Mouse (Mus musculus): ENCODE measurements around the gene Mybpc3.

Gene Mybpc3

DNA sequence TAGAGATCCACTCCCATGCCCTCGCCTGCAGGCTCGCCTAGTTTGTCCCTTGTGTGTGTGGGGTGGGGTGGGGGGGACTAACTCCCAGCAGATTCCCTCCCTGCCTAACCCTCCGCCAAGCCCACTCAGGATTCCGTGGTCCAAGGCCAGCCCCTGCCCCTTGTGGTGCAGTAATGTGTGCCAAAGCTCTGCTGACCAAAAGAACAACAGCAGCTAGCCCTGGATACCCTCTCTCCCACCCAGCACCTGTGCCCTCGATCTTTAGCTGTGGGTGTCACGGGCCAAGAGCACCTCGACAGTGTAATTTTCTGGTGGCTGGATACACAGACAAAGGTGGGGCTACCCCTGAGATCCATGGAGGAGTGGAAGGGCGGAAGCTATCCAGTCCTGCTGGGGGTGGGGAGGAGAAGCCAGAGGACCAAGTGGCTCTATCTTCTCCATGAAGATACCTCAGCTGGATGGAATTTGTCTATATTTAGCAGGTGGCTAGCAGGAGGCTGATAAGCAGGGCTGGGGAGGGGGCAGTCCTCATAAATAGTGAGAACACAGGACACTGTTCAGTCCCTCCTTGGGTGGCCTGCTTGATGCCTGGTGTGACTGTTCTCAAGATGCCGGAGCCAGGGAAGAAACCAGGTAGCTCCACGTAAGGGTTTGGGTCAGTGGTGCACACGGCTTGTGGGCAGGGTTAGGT is at the start of gene Mybpc3:
TSS of gene Mybpc3 (plus strand) at position 560 of the 691 bp plus-strand sequence.
- DNase-seq: no peak

DNA sequence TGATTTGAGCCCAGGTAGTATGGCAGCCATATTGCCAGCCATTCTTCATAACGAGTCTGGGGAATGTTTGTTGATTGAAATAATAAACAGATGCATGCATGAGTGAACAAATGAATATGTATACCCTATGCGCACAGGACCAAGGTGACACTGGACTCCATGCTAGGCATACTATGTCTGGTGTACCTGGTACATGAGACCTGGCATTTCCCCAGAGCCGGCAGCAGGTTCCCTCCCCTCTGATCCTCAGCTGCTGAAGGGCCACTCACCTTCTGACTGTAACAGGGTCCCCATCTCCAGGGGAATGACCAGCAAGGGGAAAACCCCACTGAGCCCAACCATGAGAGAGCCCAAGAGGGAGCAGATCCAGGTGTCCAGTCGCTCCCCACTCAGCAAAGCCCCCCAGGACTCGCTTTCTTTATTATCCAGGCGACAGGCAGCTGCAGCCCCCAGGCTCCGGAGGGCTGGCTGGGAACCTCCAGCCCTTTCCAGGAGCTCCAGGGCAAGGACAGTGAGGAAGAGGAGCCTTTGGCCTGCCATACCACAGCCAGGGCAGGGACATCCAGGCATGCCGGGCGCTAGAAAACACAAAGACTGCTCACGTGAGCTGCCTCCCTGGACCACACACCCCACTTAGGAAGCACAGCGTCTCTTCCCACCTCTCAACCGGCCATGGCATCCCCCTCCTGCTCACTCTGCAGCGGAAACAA is 49.6 kb upstream of the Mybpc3 start:
- no peak for DNase-seq

DNA sequence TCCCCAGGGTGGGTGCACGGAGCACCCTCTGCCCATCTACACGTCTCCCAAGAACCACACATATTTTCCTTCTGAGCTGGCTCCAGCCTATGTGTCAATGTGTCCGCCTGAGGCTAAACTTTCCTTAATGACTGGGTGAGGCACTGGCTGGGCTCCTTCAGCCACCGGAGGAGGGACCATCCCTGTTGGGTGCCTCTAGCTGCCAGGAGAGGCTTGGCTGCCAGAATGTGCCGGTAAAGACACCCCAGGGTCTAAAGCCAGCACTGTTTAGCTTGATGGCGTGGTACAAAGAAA is 49.1 kb upstream of the Mybpc3 start:
- DNase-seq: peak; percentile 29

DNA sequence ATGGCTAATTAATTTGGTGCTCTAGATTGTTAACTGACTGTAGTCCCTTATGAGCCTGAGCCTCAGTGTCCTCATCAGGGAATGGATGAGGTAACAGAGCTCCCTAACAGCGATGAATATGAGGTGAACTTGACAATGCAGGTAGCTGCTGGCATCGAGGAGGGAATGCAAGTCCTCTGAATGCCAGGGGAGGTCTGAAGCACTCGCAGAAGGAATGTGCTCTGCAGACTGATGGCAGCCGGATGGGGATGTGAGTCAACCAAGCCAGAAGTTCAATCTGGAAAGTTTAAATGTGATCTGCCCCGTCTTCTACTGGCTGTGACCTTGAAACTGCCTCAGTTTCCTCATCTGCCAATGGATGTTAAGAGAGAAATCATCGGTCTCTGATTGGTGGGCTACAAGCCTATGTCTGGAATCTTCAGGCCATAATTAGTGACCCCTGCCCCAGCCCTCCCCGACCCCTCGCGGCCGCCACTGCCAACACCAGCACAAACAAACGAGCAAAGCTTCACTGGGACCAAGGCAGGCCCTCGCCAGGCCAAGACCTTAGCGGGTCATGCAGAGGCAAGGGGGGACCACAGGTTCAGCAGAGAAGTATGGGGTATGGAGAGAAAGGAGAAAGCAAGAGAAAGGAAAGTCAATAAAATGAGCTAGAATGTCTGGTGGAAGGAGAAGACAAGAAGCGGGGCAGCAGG is 48.5 kb upstream of the Mybpc3 start:
- peak; percentile 40 for DNase-seq

DNA sequence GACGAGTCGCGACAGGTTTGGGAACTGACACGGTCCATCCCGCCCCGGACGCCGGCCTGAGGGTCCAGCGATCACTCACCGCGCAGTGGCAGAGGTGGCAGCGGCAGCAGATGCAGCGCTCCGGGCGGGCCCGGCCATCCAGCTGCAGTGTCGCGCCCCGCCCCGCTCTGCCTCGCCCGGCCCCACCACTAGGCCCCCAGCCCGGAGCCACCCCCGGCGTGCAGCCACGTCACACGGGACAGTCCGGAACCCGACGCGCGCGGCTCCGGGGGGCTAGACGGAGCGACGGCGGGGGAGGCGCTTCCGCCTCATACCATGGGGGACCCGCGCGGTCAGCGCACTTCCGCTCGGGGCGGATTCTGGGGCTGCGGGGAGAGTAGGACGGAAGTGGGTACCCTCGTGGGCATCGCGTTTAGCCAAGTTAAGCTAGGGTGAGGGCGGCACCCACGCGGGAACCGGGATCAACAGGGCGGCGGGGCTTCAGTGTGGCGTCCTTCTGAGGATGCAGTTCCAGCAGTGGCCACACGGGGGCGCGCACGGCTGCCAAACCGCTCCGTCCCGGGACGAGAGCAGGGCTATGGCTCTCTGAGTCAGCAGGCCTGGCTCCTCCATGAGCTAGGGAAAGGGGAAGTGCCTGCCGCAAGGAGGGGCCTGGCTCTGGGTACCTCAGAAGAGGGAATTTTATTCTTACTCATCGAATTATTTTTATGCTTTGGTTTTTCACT is 47.7 kb upstream of the Mybpc3 start, which contains the start of gene Slc39a13:
TSS of gene Slc39a13 (minus strand) at position 342 of the 725 bp plus-strand sequence.
- DNase-seq: peak; percentile 98

DNA sequence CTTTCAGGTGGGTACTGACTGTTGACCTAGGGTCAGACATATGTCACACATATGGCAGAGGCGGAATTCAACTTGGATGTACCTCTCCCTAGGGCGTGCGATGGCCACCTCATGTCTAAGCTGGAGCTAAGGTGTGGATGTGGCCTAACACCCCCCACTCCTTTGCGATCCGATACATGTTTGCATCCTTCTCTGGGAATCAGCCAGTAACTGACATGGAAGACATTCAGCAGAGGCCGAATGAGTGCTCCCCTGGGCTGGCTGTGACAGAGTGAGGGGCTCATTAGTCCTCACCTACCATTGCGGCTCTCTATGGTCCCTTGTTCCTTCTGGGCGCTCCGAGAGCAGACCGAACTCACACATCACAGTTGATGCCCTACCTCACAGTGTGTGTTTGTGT is 46.9 kb upstream of the Mybpc3 start:
- DNase-seq: no peak

DNA sequence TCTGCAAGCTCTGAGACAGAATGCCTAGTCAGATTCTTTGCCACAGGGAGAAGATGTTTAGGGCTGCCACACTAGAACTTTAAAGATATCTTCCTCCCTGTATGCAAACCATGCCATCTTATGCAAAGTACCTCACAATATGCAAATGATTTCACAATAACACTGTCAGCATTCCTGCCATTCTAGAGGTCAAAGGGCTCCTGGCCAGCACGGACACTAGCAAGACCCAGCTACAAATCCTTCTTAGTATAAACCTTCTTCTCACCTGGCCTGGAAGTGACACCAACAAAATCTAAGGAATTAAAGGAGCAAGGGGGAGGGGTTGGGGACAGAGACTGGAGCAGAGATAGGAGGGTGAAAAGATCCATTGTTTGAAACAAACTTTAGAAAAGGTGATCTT is 45.9 kb upstream of the Mybpc3 start:
- DNase-seq: no peak

DNA sequence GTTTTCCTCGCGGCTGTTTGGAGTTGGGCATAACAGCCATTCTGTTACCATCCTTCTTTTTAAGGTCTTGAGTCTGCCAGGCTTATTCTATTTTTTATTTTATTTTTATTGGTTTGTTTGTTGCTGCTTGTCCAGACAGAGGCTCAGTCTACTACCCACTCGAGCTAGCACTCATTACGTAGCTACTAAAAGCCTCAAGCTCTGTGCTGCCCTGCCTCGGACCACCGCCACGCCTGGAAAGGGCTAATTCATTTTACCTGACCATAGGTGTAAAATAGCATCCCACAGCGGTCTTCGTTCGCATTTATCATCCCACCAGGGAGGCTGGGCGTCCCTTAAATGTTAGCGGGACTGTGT is 40.0 kb upstream of the Mybpc3 start:
- no peak for DNase-seq

DNA sequence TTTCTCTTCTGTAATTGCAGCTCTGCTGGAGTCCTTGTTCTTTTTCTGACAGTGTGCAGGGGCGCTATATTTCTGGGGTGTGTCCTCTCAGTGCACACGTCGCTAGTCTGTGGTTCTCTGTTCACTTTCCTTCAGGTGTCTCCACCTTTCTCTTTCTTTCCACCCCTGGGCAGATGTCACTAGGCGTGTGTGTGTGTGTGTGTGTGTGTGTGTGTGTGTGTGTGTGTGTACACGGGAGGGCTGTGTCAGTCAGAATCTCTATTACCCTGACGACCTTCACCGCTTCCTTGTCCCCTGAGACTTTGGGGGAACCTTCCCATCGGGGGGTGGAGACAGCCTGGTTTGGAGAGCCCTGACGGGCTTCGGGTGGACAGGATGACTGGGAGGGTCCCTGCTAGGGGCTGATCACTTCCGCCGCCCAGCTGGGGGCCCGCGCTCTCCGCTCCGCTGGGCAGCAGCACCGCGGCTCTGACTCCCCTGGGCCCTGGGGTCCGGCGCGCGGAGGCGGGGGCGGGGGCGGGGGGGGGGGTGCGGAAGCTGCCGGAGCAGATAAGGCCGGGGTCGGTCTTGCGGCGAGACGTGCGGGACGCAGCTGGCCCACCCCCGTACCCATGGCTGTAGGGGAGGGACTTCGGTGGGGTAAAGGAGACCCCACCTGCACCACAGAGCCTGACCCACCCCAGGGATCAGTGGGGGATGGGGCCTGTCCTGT is 39.5 kb upstream of the Mybpc3 start:
- DNase-seq: no peak

DNA sequence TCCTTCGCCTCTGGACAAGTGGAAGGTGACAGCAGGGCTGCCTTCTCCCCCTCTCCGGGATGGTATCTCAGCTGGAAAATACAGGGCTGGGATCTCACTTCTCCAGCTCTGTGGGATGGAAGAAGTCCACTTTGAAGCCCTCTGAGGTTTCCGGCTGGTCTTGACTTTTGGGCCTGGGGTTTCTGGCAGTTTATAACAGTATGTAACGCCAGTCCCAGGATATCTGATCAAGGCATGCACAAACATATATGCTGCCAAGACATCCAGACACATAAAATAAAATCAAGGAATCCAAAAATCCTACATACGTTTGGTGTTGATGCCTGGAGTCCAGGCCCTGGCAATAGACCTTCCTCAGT is 38.9 kb upstream of the Mybpc3 start:
- no peak for DNase-seq

DNA sequence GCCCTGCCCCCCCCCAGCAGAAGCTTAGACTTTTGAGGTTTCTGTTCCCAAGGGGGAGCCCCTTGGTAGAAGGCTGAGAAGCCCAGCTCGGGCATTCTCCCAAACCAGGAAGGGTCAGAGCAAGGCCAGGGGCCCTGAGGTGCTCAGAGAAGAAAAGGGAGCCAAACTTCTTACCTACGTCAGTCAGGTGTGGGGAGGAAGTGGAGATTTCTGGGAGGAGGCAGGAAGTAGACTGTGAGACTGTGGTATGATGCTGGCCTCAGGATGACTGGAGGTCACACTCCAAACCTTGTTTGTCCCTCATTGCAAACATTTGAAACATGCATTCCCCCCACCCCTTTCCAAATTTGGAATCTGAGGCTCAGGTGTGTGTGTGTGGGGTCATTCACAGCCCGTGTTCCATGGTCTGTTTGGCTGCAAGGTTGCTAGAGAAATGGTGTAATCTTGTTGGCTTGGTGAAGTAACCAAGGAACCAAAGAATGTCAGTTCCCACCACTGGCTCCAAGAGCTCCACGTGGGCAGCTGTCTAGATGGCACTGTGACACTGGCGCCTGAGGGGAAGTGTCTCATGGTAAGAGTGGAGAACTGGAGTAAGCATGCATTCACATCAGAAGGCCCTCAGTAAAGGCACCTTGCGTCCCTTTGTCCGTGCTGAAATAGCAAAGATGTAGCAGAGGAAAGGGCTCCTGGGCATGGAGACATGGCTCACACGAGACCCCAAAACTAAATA is 37.0 kb upstream of the Mybpc3 start:
- no peak for DNase-seq

DNA sequence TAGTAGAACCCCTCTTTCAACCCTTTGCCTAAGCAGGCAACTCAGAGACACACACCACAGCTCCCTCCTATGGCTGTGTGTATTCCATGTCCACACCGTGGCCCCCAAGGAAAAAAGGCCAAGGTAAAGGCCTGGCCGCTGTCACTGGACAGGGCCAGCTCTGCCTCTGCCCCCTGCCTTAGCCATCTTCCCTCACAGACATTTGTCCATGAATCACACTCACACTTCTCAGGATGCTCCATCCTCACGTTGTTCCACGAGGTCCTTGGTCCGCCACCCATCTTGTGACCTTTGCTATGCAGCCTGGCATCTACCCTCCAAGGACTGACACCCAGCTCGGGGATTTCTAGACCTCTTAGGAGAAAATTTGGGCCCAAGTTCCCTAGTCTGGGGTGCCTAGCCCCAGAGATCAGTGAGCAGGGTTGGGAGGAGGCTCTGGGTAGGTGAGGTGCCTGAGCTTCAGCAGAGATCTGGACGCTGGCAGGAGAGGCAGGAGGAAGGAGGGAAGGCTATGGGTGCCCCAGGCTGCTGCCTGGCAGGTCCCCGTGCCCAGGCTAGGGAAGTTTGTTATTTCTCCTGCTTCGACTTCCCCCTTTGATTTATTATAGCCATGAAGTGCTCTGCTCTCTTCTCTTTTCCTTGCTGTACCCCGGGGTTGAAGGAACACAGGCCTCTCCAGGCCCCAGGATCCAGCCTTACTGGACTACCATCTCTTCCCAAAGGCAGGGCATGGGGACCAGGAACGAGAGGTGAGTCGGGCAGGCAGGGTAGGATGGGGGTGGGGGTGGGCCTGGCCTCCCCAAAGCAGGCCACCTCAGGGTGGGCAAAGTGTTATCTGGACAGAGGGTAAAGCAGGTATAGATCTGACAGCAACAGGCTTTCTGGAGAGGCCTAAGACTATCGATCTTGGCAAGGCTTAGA is 35.9 kb upstream of the Mybpc3 start, which contains the start of gene Spi1:
TSS of gene Spi1 (plus strand) at position 616 of the 921 bp plus-strand sequence.
- DNase-seq: no peak

DNA sequence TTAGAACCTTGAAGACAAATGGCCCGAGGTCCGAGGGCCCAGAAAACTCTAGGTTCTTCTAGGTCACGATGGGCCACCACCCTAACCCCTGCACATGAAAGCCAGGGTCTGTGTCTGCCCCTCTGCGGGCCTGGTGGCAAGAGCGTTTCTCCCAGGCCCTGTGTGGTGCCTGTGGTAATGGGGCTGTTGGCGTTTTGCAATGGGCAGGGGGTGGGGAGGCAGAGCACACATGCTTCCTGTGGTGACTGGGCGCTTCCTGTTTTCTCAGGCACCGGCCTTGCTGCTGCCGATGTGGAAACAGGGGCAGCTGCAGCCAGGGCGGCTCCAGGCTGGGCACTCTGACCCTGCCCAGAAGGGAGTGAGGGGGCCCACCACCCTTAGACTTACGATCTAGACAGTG is 35.1 kb upstream of the Mybpc3 start:
- DNase-seq: peak; percentile 80

DNA sequence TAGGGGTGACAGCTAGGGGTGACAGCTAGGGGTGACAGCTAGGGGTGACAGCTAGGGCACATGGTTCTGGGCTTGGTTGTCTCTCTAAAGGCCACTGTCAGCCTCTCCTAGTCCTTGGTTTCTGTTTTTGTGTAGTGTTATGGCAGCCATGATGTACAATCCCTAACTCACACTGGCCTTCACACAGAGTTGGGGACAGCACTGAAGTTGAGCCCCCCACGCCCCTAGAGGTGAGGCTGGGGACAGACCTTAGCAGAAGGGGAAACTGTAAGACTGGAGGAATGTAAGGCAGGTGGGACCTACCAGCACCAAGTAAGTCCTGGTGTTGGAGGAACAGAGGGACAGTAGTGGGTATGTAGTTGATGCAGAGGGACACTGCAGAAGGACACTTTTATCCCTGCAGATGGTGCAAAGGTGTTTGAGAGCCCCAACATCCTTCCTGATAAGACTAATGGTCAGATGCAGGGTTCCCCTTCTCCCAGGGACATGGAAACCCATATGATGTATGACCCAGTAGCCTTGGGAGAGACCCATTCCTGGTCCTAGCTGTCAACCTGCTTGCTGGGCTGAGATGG is 34.5 kb upstream of the Mybpc3 start:
- no peak for DNase-seq

DNA sequence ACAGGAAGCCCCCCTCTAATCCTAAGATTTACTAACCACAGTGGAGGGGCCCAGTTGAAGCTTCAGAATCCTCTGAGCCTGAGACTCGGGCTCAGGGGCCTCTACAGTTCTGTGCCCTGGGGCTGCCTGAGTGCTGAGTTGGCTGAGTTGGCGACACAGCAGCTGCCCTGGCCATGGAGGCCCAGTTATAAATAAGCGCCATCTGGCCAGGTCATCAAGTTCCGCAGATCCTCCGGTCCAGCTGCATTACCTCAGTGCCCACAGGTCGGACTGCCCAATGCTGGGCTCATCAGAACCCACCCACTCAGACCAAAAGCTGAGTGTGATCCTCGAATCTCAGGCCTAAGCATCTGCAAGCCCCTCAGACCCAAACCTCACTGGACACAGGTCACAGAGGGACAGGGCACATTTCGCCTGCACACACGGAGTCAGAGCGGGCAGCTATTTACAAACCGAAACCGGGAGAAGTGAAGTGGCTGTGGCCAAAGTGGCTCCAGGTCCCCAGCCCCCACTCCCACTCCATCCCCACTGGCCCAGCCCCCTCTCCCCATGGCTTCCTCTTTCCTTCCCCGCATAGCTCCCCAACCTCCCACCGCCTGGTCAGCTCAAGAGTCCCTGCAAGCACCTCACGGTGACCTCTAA is 33.6 kb upstream of the Mybpc3 start:
- DNase-seq: no peak

DNA sequence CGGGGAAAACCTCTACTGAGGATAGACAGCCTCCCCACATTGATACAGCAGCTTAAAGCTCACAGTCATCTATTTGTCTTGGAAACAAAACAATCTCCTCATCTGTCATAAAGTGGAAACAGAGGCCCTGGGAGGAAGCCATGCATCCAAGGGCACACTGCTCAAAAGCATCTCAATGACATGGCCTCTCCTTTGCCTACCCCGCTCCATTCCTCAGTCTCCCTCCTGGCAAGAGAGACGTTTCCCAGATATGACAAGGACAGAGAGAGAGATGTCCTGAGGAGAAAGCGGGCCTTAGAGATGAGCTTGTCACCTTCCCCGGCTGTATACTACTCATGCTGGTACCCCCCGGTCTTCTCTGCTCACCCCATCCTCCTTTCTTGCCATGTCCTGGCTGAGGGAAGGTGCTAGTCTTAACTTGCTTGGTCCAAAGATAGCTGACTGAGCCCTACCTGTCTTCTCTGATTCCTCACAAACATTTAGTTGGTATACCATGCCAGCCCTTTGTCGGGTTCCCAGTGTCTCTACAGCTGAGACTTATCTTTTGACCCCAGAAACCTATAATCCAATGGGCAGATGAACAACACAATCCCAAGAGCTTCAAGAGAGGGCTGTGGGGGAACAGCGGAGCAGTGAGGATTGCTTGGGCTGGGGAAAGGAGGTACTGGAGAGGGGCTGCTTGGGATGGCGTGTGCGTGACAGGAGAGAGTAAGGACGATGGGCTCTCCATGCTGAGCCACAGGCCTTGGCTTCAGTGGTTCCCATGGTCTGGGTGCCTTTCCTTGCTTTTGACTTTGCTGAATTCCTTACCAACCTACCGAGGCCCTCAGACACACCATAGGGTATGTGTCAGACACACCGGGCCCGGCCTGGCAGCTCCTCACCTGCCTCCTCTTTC is 32.2 kb upstream of the Mybpc3 start:
- DNase-seq: no peak

DNA sequence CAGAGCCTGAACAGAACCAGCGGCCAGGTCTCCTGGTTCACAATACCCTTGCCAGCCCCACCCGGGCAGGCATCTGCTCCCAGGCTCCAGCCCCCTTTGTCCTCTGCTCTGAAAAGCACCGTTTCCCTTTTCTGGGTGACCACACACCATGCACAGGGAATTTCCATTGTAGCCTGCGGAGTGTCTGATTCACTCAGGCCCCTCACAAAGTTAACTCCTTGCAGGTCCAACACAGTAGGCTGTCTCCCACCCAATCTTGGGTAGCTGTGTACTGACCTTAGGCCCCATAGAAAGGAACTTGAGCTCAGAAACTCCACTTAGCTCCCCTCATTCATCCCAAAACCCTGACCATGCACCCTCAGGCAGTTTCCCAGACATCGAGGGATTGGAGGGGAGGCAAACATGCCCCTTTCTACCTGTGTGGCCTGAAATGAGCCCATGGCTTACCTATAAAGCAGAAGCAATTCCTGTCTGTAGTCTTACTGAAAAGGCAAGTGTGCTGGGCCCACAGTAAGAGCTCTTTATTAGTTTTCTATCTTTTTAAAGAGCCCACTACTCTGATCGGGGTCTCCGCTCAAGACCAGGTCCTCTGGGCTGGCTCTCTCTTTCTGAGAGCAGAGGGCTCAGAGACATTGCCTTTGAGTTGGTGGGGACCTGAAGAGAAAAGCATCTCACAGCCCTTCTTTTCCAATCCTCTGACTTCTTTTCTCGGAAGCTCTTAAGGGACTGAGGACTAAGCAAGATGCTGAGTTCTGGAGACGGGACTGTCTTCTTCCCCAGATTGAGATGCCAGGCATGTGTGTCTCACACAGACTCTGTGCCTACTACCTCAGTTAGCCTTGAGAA is 31.3 kb upstream of the Mybpc3 start:
- no peak for DNase-seq

DNA sequence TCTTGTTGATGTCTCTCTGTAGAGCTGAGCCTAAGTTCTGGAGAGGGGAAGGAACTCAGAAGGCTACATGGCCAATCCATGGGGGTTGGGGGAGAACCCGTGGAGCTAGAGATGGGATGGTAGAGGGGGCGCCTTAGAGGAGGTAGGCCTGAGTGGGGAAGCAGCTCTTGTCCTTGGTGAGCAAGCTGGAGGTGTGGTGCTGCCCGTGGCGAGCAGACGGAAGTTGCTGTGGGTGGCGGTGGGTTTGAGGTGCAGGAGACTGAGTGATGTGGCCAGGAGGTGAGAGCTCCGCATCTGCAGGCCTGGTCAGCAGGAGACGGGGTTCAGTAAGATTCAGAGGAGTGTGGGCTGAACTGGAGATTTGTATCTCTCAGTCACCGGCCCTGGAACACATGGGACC is 30.5 kb upstream of the Mybpc3 start:
- no peak for DNase-seq

Data from lung, postnatal 10 days (tissue).